Mouse (Mus musculus): ENCODE measurements around the gene Ftsj3. TPM values are rescaled to one million over a fixed set of nuclear protein-coding genes. Genes with fewer than 3 reads are reported as not detected.

The Ftsj3 gene
- polyA plus RNA-seq, 1 experiment: 48.5 TPM

DNA sequence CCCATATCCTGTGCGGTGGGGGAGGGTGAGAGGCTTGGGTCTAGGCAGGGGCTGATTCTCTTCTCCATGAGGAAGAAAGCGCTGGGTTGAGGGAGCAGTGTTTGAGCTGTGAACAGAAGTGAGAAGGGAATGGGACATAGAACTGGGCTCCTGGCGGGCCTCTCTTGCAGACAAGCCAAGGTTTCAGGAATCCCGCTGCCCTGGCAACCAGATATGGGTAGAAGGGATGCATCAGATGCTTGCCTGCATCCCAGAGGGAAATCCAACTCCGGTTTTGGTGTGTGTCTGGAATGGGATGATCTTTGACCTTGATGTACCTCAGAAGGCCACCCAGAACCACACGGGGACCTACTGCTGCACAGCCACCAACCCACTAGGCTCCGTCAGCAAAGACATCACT lies 30.3 kb upstream of the Ftsj3 start:
- TF ChIP-seq CTCF (IDR thresholded peaks at IDR 0.05; ENCODE audit: control insufficient read depth, insufficient read depth, low read length) (no peak), POLR2A (IDR thresholded peaks at IDR 0.05; ENCODE audit: borderline replicate concordance, control insufficient read depth, low read depth, low read length) (no peak)
- H3K27ac ChIP-seq (ENCODE audit: control insufficient read depth, insufficient read depth, low read depth, low read length, poor library complexity): no peak overlapping the region
- no peak overlapping the region for H3K4me3 ChIP-seq (replicated peaks; ENCODE audit: control insufficient read depth, low read depth, low read length)
- no peaks in the 10 kb centered on the region for H3K4me1 ChIP-seq (ENCODE audit: control insufficient read depth, insufficient read depth, low read length)
- 84% methylated on average over 7 of the region's 7 CpGs for WGBS

DNA sequence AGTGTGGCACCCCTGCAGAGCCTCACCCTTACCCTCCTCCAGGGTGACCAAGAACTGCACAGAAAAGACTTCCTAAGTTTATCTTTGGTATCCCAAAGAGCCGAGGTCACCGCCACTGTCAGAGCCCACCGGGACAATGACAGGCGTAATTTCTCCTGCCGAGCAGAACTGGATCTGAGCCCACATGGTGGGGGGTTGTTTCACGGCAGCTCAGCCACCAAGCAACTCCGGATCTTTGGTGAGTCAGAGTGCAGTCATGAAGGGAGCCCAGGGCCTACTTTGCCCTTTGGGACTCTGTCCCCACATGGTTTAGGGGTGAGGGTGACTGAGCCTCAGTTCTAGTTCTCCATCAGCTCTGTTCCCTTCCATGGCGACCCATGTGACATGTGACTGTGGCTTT lies 28.2 kb upstream of the Ftsj3 start:
- no peak overlapping the region for H3K27ac ChIP-seq (ENCODE audit: control insufficient read depth, insufficient read depth, low read depth, low read length, poor library complexity)
- H3K4me1 ChIP-seq (ENCODE audit: control insufficient read depth, insufficient read depth, low read length): no peaks in the 10 kb centered on the region
- TF ChIP-seq CTCF (IDR thresholded peaks at IDR 0.05; ENCODE audit: control insufficient read depth, insufficient read depth, low read length) (no peak), POLR2A (IDR thresholded peaks at IDR 0.05; ENCODE audit: borderline replicate concordance, control insufficient read depth, low read depth, low read length) (no peak)
- 76% methylated on average over 8 of the region's 8 CpGs for WGBS
- no peak overlapping the region for H3K4me3 ChIP-seq (replicated peaks; ENCODE audit: control insufficient read depth, low read depth, low read length)

DNA sequence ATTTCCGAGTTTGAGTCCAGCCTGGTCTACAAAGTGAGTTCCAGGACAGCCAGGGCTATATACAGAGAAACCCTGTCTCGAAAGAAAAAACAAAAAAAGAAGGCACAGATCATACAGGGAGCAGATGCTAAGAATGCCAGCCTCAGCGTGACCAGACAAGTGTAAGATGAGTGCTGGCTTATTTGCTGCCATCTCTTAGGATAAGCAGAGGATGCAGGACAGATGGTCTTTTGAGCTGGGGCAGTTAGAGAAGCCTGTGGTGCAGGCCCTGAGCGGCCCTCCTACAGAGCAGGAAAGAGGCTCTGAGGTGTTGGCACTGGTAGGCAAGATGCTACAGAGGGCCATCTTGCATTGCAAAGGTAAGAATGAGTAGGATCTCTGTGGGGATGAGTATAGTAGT lies 27.5 kb upstream of the Ftsj3 start:
- WGBS: 77% methylated on average over 4 of the region's 4 CpGs
- no peak overlapping the region for H3K4me3 ChIP-seq (replicated peaks; ENCODE audit: control insufficient read depth, low read depth, low read length)
- TF ChIP-seq CTCF (IDR thresholded peaks at IDR 0.05; ENCODE audit: control insufficient read depth, insufficient read depth, low read length): no peak
- TF ChIP-seq POLR2A (IDR thresholded peaks at IDR 0.05; ENCODE audit: borderline replicate concordance, control insufficient read depth, low read depth, low read length): no peak
- no peaks in the 10 kb centered on the region; the same call in 1 of the 2 replicates for H3K4me1 ChIP-seq (ENCODE audit: control insufficient read depth, insufficient read depth, low read length)
- no peak overlapping the region for H3K27ac ChIP-seq (ENCODE audit: control insufficient read depth, insufficient read depth, low read depth, low read length, poor library complexity)

DNA sequence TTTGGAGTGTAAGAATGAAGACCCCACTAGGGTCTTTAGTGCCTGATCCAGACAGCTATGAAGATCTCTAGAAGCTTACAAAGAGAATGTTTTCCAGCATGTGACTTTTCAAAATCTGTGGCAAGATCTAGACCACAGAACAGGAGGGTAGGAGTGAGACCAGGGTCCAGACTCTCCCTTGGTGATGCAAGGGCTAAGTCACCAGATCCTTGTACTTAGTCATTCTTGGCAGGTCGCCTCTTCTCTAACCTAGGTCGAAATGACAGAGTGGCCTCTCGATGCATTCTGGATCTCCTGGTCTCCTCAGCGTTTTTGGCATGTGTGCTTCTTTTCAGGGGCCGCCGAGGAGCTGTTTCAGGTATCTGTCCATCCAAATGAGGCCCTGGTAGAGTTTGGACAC lies 26.6 kb upstream of the Ftsj3 start:
- Histone ChIP-seq H3K27ac (ENCODE audit: control insufficient read depth, insufficient read depth, low read depth, low read length, poor library complexity) (no peak overlapping the region), H3K4me1 (ENCODE audit: control insufficient read depth, insufficient read depth, low read length) (no peaks in the 10 kb centered on the region; the same call in 1 of the 2 replicates), H3K4me3 (replicated peaks; ENCODE audit: control insufficient read depth, low read depth, low read length) (no peak overlapping the region)
- TF ChIP-seq POLR2A (IDR thresholded peaks at IDR 0.05; ENCODE audit: borderline replicate concordance, control insufficient read depth, low read depth, low read length) (no peak), CTCF (IDR thresholded peaks at IDR 0.05; ENCODE audit: control insufficient read depth, insufficient read depth, low read length) (no peak)
- 77% methylated on average over 6 of the region's 6 CpGs for WGBS

DNA sequence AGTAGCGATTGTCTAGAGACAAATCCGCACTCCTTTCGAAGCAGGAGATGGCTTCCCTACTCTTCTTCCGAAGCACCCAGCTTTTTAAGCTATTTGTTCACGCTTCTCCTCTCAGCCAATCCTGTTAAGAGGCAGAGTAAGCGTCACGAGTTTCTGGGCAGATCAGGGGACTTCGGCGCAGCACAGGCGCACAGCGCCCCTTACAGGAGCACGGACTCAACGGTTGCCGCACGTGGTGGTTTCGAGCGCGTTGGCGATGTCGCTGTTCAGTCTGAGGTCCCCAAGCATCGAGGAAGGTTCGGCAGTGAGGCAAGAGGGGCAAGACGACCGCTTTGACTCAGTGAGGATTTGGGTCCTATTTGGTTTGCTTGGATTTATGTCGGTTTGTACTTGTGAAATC lies 20.6 kb upstream of the Ftsj3 start, which contains the start of gene Tcam1:
Gene Tcam1 (plus strand): TSS at position 219 of the 400 bp plus-strand sequence.
- peak; percentile 92 for TF ChIP-seq CTCF (IDR thresholded peaks at IDR 0.05; ENCODE audit: control insufficient read depth, insufficient read depth, low read length)
- TF ChIP-seq POLR2A (IDR thresholded peaks at IDR 0.05; ENCODE audit: borderline replicate concordance, control insufficient read depth, low read depth, low read length): peak; percentile 60; the same call in 1 of the 2 replicates
- Histone ChIP-seq H3K4me3 (replicated peaks; ENCODE audit: control insufficient read depth, low read depth, low read length) (peak within 1 kb of the TSS; percentile 44), H3K27ac (ENCODE audit: control insufficient read depth, insufficient read depth, low read depth, low read length, poor library complexity) (no peak within 1 kb of the TSS), H3K4me1 (ENCODE audit: control insufficient read depth, insufficient read depth, low read length) (peaks cover 6% of the 10 kb centered on the region)
- WGBS: 2% methylated on average over 25 of the region's 25 CpGs

DNA sequence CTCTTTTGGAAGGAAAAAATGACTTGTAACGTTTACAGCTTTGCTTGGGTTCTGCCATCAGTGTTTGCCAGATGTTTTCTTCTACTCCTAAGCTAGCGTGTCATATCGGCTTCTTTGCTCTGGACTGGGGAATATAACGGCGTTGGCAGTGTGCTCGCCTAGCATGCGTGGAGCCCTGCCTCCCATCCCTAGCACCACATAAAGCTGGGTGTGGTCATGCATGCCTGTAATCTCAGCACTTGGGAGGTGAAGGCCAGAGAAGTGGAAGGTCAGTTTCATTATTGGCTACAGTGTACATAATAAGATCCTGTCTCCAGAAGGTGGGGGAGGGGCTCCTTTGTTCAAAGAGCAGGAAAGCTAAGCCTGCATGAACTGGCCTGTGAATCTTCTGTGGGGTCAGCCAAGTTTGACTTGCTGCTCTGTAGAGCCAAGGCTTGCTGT lies 19.1 kb upstream of the Ftsj3 start:
- H3K4me3 ChIP-seq (replicated peaks; ENCODE audit: control insufficient read depth, low read depth, low read length): no peak overlapping the region
- no peak for TF ChIP-seq POLR2A (IDR thresholded peaks at IDR 0.05; ENCODE audit: borderline replicate concordance, control insufficient read depth, low read depth, low read length)
- TF ChIP-seq CTCF (IDR thresholded peaks at IDR 0.05; ENCODE audit: control insufficient read depth, insufficient read depth, low read length): no peak
- H3K4me1 ChIP-seq (ENCODE audit: control insufficient read depth, insufficient read depth, low read length): peaks cover 10% of the 10 kb centered on the region
- H3K27ac ChIP-seq (ENCODE audit: control insufficient read depth, insufficient read depth, low read depth, low read length, poor library complexity): no peak overlapping the region
- WGBS: 89% methylated on average over 7 of the region's 7 CpGs

DNA sequence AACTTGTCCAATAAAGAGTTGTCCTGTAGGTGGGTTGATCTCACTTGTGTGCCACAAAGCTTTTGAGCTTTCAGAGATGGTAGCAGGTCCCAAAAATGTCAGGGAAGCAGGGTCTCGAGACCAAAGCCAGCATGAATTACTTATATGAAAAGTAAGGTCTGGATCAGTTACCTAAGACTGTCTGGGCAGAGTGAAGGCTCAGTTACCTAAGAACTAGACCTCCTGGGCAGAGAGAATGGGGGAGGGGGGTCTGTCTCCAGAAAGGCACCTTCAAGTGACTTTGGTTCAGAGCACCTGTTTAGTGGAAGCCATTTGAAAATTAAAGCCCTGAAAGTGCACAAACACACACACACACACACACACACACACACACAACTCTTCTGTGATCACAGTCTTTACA lies 18.5 kb upstream of the Ftsj3 start:
- H3K4me3 ChIP-seq (replicated peaks; ENCODE audit: control insufficient read depth, low read depth, low read length): no peak overlapping the region
- WGBS: 77% methylated on average over 1 of the region's 1 CpGs
- TF ChIP-seq CTCF (IDR thresholded peaks at IDR 0.05; ENCODE audit: control insufficient read depth, insufficient read depth, low read length) (no peak), POLR2A (IDR thresholded peaks at IDR 0.05; ENCODE audit: borderline replicate concordance, control insufficient read depth, low read depth, low read length) (no peak)
- H3K27ac ChIP-seq (ENCODE audit: control insufficient read depth, insufficient read depth, low read depth, low read length, poor library complexity): no peak overlapping the region
- peaks cover 10% of the 10 kb centered on the region for H3K4me1 ChIP-seq (ENCODE audit: control insufficient read depth, insufficient read depth, low read length)

DNA sequence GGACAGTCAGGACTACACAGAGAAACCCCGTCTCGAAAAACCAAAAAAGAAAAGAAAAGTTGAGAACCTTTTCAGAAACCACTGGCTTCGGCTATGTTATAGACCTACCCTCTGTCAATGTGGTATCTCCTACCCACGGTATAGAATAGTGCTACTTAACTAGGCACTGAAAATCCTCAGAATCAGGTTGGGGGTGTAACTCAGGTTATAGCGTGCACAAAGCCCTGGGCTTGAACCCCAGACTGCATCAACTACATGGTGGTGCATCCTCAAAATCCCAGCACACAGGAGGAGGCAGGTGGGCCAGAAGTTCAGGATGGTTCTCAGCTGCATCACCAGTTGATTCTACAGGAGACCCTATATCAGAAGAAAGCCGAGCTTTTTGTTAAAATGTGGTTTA lies 17.9 kb upstream of the Ftsj3 start:
- TF ChIP-seq POLR2A (IDR thresholded peaks at IDR 0.05; ENCODE audit: borderline replicate concordance, control insufficient read depth, low read depth, low read length): no peak
- no peak for TF ChIP-seq CTCF (IDR thresholded peaks at IDR 0.05; ENCODE audit: control insufficient read depth, insufficient read depth, low read length)
- peaks cover 12% of the 10 kb centered on the region for H3K4me1 ChIP-seq (ENCODE audit: control insufficient read depth, insufficient read depth, low read length)
- H3K4me3 ChIP-seq (replicated peaks; ENCODE audit: control insufficient read depth, low read depth, low read length): no peak overlapping the region
- WGBS: 88% methylated on average over 6 of the region's 6 CpGs
- no peak overlapping the region for H3K27ac ChIP-seq (ENCODE audit: control insufficient read depth, insufficient read depth, low read depth, low read length, poor library complexity)

DNA sequence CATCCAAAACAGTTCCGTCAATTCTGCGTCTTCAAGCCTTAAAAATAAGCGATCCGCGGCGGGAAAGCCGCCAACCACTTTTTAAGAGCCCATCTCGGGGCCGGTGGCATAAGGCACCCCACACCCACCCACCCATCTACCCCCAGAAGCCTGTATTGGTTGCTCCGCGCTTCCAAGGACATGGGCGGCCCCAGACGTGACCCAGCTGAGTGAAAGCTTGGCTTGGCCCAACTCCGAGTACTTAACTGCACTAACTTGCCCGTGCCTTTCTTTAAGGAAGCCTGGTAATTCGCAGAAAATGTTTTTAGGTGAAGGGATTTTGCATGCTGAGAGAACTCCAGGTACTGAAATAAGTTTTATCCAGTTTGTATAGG lies 17.4 kb upstream of the Ftsj3 start:
- TF ChIP-seq CTCF (IDR thresholded peaks at IDR 0.05; ENCODE audit: control insufficient read depth, insufficient read depth, low read length) (no peak), POLR2A (IDR thresholded peaks at IDR 0.05; ENCODE audit: borderline replicate concordance, control insufficient read depth, low read depth, low read length) (no peak)
- peak overlapping the region; percentile 66 for H3K4me3 ChIP-seq (replicated peaks; ENCODE audit: control insufficient read depth, low read depth, low read length)
- H3K27ac ChIP-seq (ENCODE audit: control insufficient read depth, insufficient read depth, low read depth, low read length, poor library complexity): peak overlapping the region; percentile 62
- 13% methylated on average over 16 of the region's 16 CpGs for WGBS
- peaks cover 12% of the 10 kb centered on the region for H3K4me1 ChIP-seq (ENCODE audit: control insufficient read depth, insufficient read depth, low read length)
